Mouse (Mus musculus) megakaryocyte, embryonic 14.5 days (primary cell): ENCODE results near the gene Mical2. TPM values are rescaled to one million over a fixed set of nuclear protein-coding genes. Genes with fewer than 3 reads are reported as not detected.

Experiments
- H3K27me3 ChIP-seq: replicated peaks from 2 replicates; pipeline ENCODE3; 2012; ENCODE audit warnings: inconsistent platforms
- H3K36me3 ChIP-seq: replicated peaks from 2 replicates; pipeline ENCODE3; 2012; ENCODE audit warnings: low read length, inconsistent platforms, mixed read lengths
- H3K4me1 ChIP-seq: 2 replicates; pipeline ENCODE4 v1.6.1; 2012; ENCODE audit warnings: inconsistent platforms
- H3K4me3 ChIP-seq: replicated peaks from 2 replicates; pipeline ENCODE3; 2012; ENCODE audit warnings: moderate library complexity, mild to moderate bottlenecking, inconsistent platforms
- H3K9me3 ChIP-seq: 2 replicates; pipeline ENCODE4 v1.6.1; 2012; ENCODE audit warnings: inconsistent platforms
- FLI1 ChIP-seq: IDR thresholded peaks from 2 replicates; pipeline ENCODE4 v1.6.1; 2012; ENCODE audit warnings: low read length, inconsistent platforms, mixed read lengths
- GATA1 ChIP-seq: IDR thresholded peaks from 3 replicates; pipeline ENCODE4 v1.6.1; 2012; ENCODE audit warnings: mixed read lengths, low read length, inconsistent platforms, borderline replicate concordance
- polyA plus RNA-seq: library from polyadenylated mRNA; stranded (reverse); fragments of >175 nt; gene quantifications from 2 replicates; pipeline ENCODE4 v1.2.3, GENCODE M21; 2012; ENCODE audit warnings: low replicate concordance; ENCODE audit not compliant: insufficient read depth

Gene Mical2
- polyA plus RNA-seq, 1 experiment: 0.22 TPM

GRCm38 (mm10) chr7:112272692-112273091, 47.0 kb downstream of the Mical2 start:
- H3K9me3 ChIP-seq: no peaks in the 10 kb centered on the region
- peaks cover 9% of the 10 kb centered on the region for H3K27me3 ChIP-seq
- TF ChIP-seq GATA1 (no peak), FLI1 (no peak)
- no peaks in the 10 kb centered on the region for H3K36me3 ChIP-seq
- no peaks in the 10 kb centered on the region for H3K4me1 ChIP-seq
- no peak overlapping the region for H3K4me3 ChIP-seq

GRCm38 (mm10) chr7:112273451-112273850, 47.8 kb downstream of the Mical2 start:
- Histone ChIP-seq H3K4me1 (no peaks in the 10 kb centered on the region), H3K27me3 (peaks cover 9% of the 10 kb centered on the region), H3K36me3 (no peaks in the 10 kb centered on the region), H3K4me3 (no peak overlapping the region), H3K9me3 (no peaks in the 10 kb centered on the region)
- TF ChIP-seq GATA1: no peak
- no peak for TF ChIP-seq FLI1

GRCm38 (mm10) chr7:112274611-112275010, 49.0 kb downstream of the Mical2 start:
- no peaks in the 10 kb centered on the region for H3K9me3 ChIP-seq

GRCm38 (mm10) chr7:112275093-112275492, 49.4 kb downstream of the Mical2 start:
- TF ChIP-seq FLI1 (no peak), GATA1 (no peak)
- H3K9me3 ChIP-seq: no peaks in the 10 kb centered on the region
- peaks cover 4% of the 10 kb centered on the region for H3K27me3 ChIP-seq
- H3K4me1 ChIP-seq: no peaks in the 10 kb centered on the region
- H3K36me3 ChIP-seq: no peaks in the 10 kb centered on the region
- no peak overlapping the region for H3K4me3 ChIP-seq

More at GRCm38 (mm10) chr7:112274611-112275010, 49.0 kb downstream of the Mical2 start:
- Histone ChIP-seq H3K4me1 (no peaks in the 10 kb centered on the region), H3K36me3 (no peaks in the 10 kb centered on the region), H3K27me3 (peaks cover 4% of the 10 kb centered on the region), H3K4me3 (no peak overlapping the region)
- TF ChIP-seq GATA1: no peak
- no peak for TF ChIP-seq FLI1

- H3K4me1 ChIP-seq: no peaks in the 10 kb centered on the region
- H3K36me3 ChIP-seq: no peaks in the 10 kb centered on the region
- H3K9me3 ChIP-seq: no peaks in the 10 kb centered on the region
- peaks cover 8% of the 10 kb centered on the region for H3K27me3 ChIP-seq
- H3K4me3 ChIP-seq: no peak overlapping the region
- no peak for TF ChIP-seq FLI1
Observed at GRCm38 (mm10) chr7:112275883-112276282, 50.2 kb downstream of the Mical2 start.

GRCm38 (mm10) chr7:112276823-112277222, 51.2 kb downstream of the Mical2 start:
- Histone ChIP-seq H3K9me3 (no peaks in the 10 kb centered on the region), H3K27me3 (peaks cover 8% of the 10 kb centered on the region), H3K36me3 (no peaks in the 10 kb centered on the region), H3K4me1 (no peaks in the 10 kb centered on the region), H3K4me3 (no peak overlapping the region)
- TF ChIP-seq FLI1 (no peak), GATA1 (no peak)

- Histone ChIP-seq H3K4me3 (no peak overlapping the region), H3K36me3 (no peaks in the 10 kb centered on the region), H3K9me3 (no peaks in the 10 kb centered on the region), H3K4me1 (no peaks in the 10 kb centered on the region), H3K27me3 (peaks cover 6% of the 10 kb centered on the region)
- TF ChIP-seq GATA1 (no peak), FLI1 (no peak)
Observed at GRCm38 (mm10) chr7:112278648-112279047, 53.0 kb downstream of the Mical2 start.

GRCm38 (mm10) chr7:112280474-112280873, 54.8 kb downstream of the Mical2 start:
- H3K4me3 ChIP-seq: no peak overlapping the region
- no peaks in the 10 kb centered on the region for H3K4me1 ChIP-seq
- H3K27me3 ChIP-seq: peaks cover 7% of the 10 kb centered on the region
- no peaks in the 10 kb centered on the region for H3K9me3 ChIP-seq
- TF ChIP-seq GATA1: no peak
- TF ChIP-seq FLI1: no peak
- H3K36me3 ChIP-seq: no peaks in the 10 kb centered on the region

GRCm38 (mm10) chr7:112283606-112284310, 58.1 kb downstream of the Mical2 start:
- Histone ChIP-seq H3K4me1 (no peaks in the 10 kb centered on the region), H3K9me3 (no peaks in the 10 kb centered on the region), H3K4me3 (no peak overlapping the region), H3K36me3 (no peaks in the 10 kb centered on the region), H3K27me3 (peaks cover 12% of the 10 kb centered on the region)
- TF ChIP-seq FLI1 (no peak), GATA1 (no peak)

- no peaks in the 10 kb centered on the region for H3K36me3 ChIP-seq
- TF ChIP-seq FLI1 (no peak), GATA1 (no peak)
- peaks cover 13% of the 10 kb centered on the region for H3K27me3 ChIP-seq
- no peaks in the 10 kb centered on the region for H3K4me1 ChIP-seq
- H3K9me3 ChIP-seq: no peaks in the 10 kb centered on the region
- no peak overlapping the region for H3K4me3 ChIP-seq
Observed at GRCm38 (mm10) chr7:112285573-112285972, 59.9 kb downstream of the Mical2 start.
